Comparison of ENCODE assay signal across 7 mouse cellular contexts in the genomic region with DNA sequence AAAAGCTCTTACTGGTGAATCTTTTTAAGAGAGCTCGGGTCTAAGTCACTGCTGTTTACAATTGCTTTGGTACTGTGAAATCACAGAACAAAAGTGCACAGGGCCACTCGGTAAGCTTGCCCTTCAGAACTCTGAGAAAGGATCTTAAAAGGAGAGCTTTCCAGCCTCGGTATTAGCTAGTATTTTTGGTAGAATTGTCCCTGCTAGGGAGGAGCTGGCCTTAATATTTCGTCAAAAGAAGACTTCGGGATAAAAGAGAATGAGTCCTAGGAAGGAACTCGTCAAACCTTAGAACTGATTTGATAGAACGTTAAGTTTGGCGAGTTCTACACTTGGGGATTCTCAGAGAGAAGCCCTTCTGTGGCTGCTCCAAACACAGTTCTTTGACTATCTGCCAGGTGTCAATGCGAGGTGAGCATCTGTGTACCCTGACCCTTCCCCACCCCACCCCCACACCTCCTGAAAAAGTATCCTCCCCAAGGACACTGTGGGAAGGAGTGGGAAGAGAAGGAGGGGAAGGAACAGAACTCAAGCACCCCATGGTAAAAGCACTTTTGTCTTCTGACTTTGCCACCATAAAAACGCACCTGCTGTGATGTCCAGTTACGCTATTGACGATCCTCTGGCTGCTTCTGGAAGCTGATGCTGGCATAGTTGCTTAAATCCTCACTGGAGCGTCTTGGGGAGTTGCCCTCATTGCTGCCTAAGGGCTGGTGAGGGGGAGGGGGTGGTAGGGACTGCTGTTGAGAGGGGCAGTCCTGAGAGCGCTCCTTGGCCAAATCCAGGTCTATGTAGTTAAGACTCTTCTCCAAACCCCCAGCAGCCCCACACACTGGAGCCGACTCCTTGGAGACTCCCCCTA. TPM values are rescaled to one million over a fixed set of nuclear protein-coding genes. Genes with fewer than 3 reads are reported as not detected.
A peak's percentile ranks its signal among the peaks of the same experiment; 100 is the strongest.
DNase-seq lines count a peak whose midpoint lies in the region; ATAC-seq and TF ChIP-seq lines count a peak whose summit lies in the region.

No protein-coding gene starts in this region.

- no peak for TF ChIP-seq CTCF in embryonic fibroblast, embryonic 13.5 days (IDR thresholded peaks at IDR 0.05; ENCODE audit: borderline replicate concordance, insufficient read depth, low read length)
- no peak for TF ChIP-seq CTCF in stomach, postnatal 0 days (IDR thresholded peaks at IDR 0.05; ENCODE audit: low read depth)

- TF ChIP-seq EP300 in stomach, postnatal 0 days (optimal IDR thresholded peaks at IDR 0.05), result no peak

- peak overlapping the region; percentile 54 for H3K27ac ChIP-seq in lung, embryonic 15.5 days
- peak overlapping the region; percentile 80 for H3K27ac ChIP-seq in embryonic fibroblast, embryonic 13.5 days (ENCODE audit: insufficient read depth, low read length)
- H3K27ac ChIP-seq in heart, embryonic 16.5 days (ENCODE audit: low read length), result peak overlapping the region; percentile 84
- H3K27ac ChIP-seq in liver, embryonic 12.5 days, result no peak overlapping the region
- H3K27ac ChIP-seq in stomach, postnatal 0 days (replicated peaks), result peak overlapping the region; percentile 69

- H3K4me2 ChIP-seq in lung, embryonic 15.5 days, result peak overlapping the region; percentile 84
- peak overlapping the region; percentile 79 for H3K4me2 ChIP-seq in heart, embryonic 16.5 days (ENCODE audit: low read depth, low read length)
- peak overlapping the region; percentile 32 for H3K4me2 ChIP-seq in liver, embryonic 12.5 days
- peak overlapping the region; percentile 86 for H3K4me2 ChIP-seq in stomach, postnatal 0 days (replicated peaks; ENCODE audit: low read depth)

- no peak for DNase-seq in lung, adult 18-20 months
- DNase-seq in stomach, postnatal 0 days (ENCODE audit: low spot score), result peak; percentile 16
- no peak for DNase-seq in yolk sac, embryonic 10.5 days (ENCODE audit: low spot score)

- ATAC-seq in lung, embryonic 15.5 days (ENCODE audit: borderline replicate concordance, extremely low read depth, low FRiP score, low TSS enrichment), result no peak
- ATAC-seq in heart, embryonic 16.5 days (replicated peaks; ENCODE audit: extremely low read depth, insufficient read depth, low FRiP score), result no peak
- ATAC-seq in liver, embryonic 12.5 days, result no peak
- ATAC-seq in stomach, postnatal 0 days (ENCODE audit: low FRiP score, low TSS enrichment), result no peak

- H3K4me1 ChIP-seq in lung, embryonic 15.5 days, result peaks cover 35% of the 10 kb centered on the region
- peaks cover 6% of the 10 kb centered on the region for H3K4me1 ChIP-seq in embryonic fibroblast, embryonic 13.5 days (ENCODE audit: control insufficient read depth, insufficient read depth, low read length)
- peaks cover 33% of the 10 kb centered on the region for H3K4me1 ChIP-seq in heart, embryonic 16.5 days (ENCODE audit: control insufficient read depth, insufficient read depth, low read length)
- peaks cover 17% of the 10 kb centered on the region for H3K4me1 ChIP-seq in liver, embryonic 12.5 days
- peaks cover 6% of the 10 kb centered on the region; the same call in 1 of the 2 replicates for H3K4me1 ChIP-seq in stomach, postnatal 0 days (replicated peaks; ENCODE audit: control insufficient read depth, insufficient read depth)

- 7% methylated on average over 15 of the region's 15 CpGs for WGBS in lung, embryonic 15.5 days
- 17% methylated on average over 15 of the region's 15 CpGs for WGBS in heart, embryonic 16.5 days
- 39% methylated on average over 15 of the region's 15 CpGs for WGBS in liver, embryonic 12.5 days (ENCODE audit: insufficient replicate concordance)
- 22% methylated on average over 15 of the region's 15 CpGs for whole genome bisulfite sequencing in stomach, postnatal 0 days

- peak overlapping the region; percentile 60 for H3K9ac ChIP-seq in lung, embryonic 15.5 days
- H3K9ac ChIP-seq in heart, embryonic 16.5 days (ENCODE audit: low read length), result peak overlapping the region; percentile 90
- no peak overlapping the region for H3K9ac ChIP-seq in liver, embryonic 12.5 days
- peak overlapping the region; percentile 60 for H3K9ac ChIP-seq in stomach, postnatal 0 days (ENCODE audit: low read length)

- 0 out of 2 replicates have a peak, but pooled peaks have one; percentile 29 for TF ChIP-seq POLR2A in embryonic fibroblast, embryonic 13.5 days (IDR thresholded peaks at IDR 0.05; ENCODE audit: low read depth, low read length)

- H3K36me3 ChIP-seq in lung, embryonic 15.5 days, result peaks cover 2% of the 10 kb centered on the region; the same call in 1 of the 2 replicates
- H3K36me3 ChIP-seq in heart, embryonic 16.5 days (ENCODE audit: control insufficient read depth, insufficient read depth), result no peaks in the 10 kb centered on the region
- H3K36me3 ChIP-seq in liver, embryonic 12.5 days, result peaks cover 16% of the 10 kb centered on the region
- H3K36me3 ChIP-seq in stomach, postnatal 0 days (ENCODE audit: control insufficient read depth, insufficient read depth, low read length), result no peaks in the 10 kb centered on the region

- no peaks in the 10 kb centered on the region for H3K9me3 ChIP-seq in lung, embryonic 15.5 days
- no peaks in the 10 kb centered on the region for H3K9me3 ChIP-seq in heart, embryonic 16.5 days (replicated peaks; ENCODE audit: control insufficient read depth, low read length)
- H3K9me3 ChIP-seq in liver, embryonic 12.5 days (replicated peaks), result no peaks in the 10 kb centered on the region
- H3K9me3 ChIP-seq in stomach, postnatal 0 days (ENCODE audit: control insufficient read depth, low read length), result no peaks in the 10 kb centered on the region

- H3K4me3 ChIP-seq in lung, embryonic 15.5 days, result peak overlapping the region; percentile 77
- H3K4me3 ChIP-seq in embryonic fibroblast, embryonic 13.5 days (ENCODE audit: insufficient read depth, low read length), result peak overlapping the region; percentile 70
- H3K4me3 ChIP-seq in heart, embryonic 16.5 days (ENCODE audit: low read length), result peak overlapping the region; percentile 66
- peak overlapping the region; percentile 30 for H3K4me3 ChIP-seq in liver, embryonic 12.5 days
- peak overlapping the region; percentile 47 for H3K4me3 ChIP-seq in stomach, postnatal 0 days (ENCODE audit: low read depth, low read length)

- 0 out of 2 replicates have a peak, but pooled peaks cover 5% of the 10 kb centered on the region for H3K27me3 ChIP-seq in lung, embryonic 15.5 days
- H3K27me3 ChIP-seq in heart, embryonic 16.5 days (ENCODE audit: control insufficient read depth, insufficient read depth, low read length), result no peaks in the 10 kb centered on the region
- peaks cover 61% of the 10 kb centered on the region for H3K27me3 ChIP-seq in liver, embryonic 12.5 days (replicated peaks)
- no peaks in the 10 kb centered on the region for H3K27me3 ChIP-seq in stomach, postnatal 0 days (ENCODE audit: control insufficient read depth, insufficient read depth, low read length)

RNA-seq across cellular contexts. Expression of a gene that starts 4.8 kb away (rescaled TPM):
- polyA plus RNA-seq in lung, embryonic 15.5 days (2015; fragmentation: Nextera tagmentation; extraction: Ambion mirVana), result 11.8 and 12.7 TPM in 2 replicates
- polyA plus RNA-seq in embryonic fibroblast, embryonic 13.5 days (2011; ENCODE audit: insufficient read length, low read depth, missing spikeins), result 27.5 and 41.2 TPM in 2 replicates
- polyA plus RNA-seq in heart, embryonic 16.5 days (2015; fragmentation: Nextera tagmentation; extraction: Ambion mirVana), result 8.2 and 9.4 TPM in 2 replicates
- polyA plus RNA-seq in liver, embryonic 12.5 days (2016; fragmentation: Nextera tagmentation; extraction: Ambion mirVana), result 1.8 and 1.9 TPM in 2 replicates
- polyA plus RNA-seq in stomach, postnatal 0 days (2015; fragmentation: Nextera tagmentation; extraction: Ambion mirVana), result 1.6 and 1.9 TPM in 2 replicates

RNA-seq across cellular contexts. Expression of a gene that starts 29.8 kb away (rescaled TPM):
- 10.6 and 11.7 TPM in 2 replicates for polyA plus RNA-seq in lung, embryonic 15.5 days (2015; fragmentation: Nextera tagmentation; extraction: Ambion mirVana)
- 38.0 and 40.7 TPM in 2 replicates for polyA plus RNA-seq in embryonic fibroblast, embryonic 13.5 days (2011; ENCODE audit: insufficient read length, low read depth, missing spikeins)
- 8.9 and 10.3 TPM in 2 replicates for polyA plus RNA-seq in heart, embryonic 16.5 days (2015; fragmentation: Nextera tagmentation; extraction: Ambion mirVana)
- 11.8 and 13.3 TPM in 2 replicates for polyA plus RNA-seq in liver, embryonic 12.5 days (2016; fragmentation: Nextera tagmentation; extraction: Ambion mirVana)
- 7.5 and 7.9 TPM in 2 replicates for polyA plus RNA-seq in stomach, postnatal 0 days (2015; fragmentation: Nextera tagmentation; extraction: Ambion mirVana)

RNA-seq across cellular contexts. Expression of a gene that starts 53.5 kb away (rescaled TPM):
- polyA plus RNA-seq in lung, embryonic 15.5 days (2015; fragmentation: Nextera tagmentation; extraction: Ambion mirVana), result 35.0 TPM in 2 replicates
- not detected in 2 replicates for polyA plus RNA-seq in embryonic fibroblast, embryonic 13.5 days (2011; ENCODE audit: insufficient read length, low read depth, missing spikeins)
- 31.6 and 33.8 TPM in 2 replicates for polyA plus RNA-seq in heart, embryonic 16.5 days (2015; fragmentation: Nextera tagmentation; extraction: Ambion mirVana)
- polyA plus RNA-seq in liver, embryonic 12.5 days (2016; fragmentation: Nextera tagmentation; extraction: Ambion mirVana), result 4.0 and 4.5 TPM in 2 replicates
- 6.2 and 6.9 TPM in 2 replicates for polyA plus RNA-seq in stomach, postnatal 0 days (2015; fragmentation: Nextera tagmentation; extraction: Ambion mirVana)

Comparison
In these comparisons a context has a peak if more than half of its experiments do, and no peak if none do; other contexts are left out.
1. H3K4me2 ChIP-seq: peak in every context shown above with its lines; median percentile 86 in stomach, postnatal 0 days; 84 in lung, embryonic 15.5 days; 79 in heart, embryonic 16.5 days; 32 in liver, embryonic 12.5 days.